Mouse (Mus musculus): Measurements from ENCODE around the gene Psmd14.

Gene Psmd14

GRCm38 (mm10) chr2:61811507-61812421 is 100.3 kb downstream of the Psmd14 start:
- DNase-seq (ENCODE audit: inconsistent age in 2 of 2, low spot score in 1 of 2): peak; percentile 38 to 84

DNA sequence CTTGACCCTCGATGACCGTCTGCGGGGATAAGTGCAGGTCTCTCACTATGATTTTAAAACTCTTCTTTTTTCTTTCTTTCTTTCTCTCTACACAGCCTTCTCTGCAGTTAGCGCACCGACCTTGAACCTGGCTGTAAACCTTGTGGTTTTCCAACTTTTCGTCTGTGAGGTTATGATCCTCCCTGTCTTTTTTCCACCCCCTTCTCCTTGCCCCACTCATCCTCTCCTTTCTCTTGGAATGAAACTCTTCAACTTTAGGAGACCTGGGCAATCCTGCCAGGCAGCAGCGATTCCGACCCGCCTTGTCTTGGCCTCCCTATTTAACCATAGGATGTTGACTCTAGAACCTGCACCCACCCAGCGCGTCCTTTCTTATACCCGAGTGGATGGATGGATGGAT is 101.0 kb downstream of the Psmd14 start:
- DNase-seq (ENCODE audit: inconsistent age in 2 of 2, low spot score in 1 of 2): peak in 1 of 2 experiments; percentile 51

DNA sequence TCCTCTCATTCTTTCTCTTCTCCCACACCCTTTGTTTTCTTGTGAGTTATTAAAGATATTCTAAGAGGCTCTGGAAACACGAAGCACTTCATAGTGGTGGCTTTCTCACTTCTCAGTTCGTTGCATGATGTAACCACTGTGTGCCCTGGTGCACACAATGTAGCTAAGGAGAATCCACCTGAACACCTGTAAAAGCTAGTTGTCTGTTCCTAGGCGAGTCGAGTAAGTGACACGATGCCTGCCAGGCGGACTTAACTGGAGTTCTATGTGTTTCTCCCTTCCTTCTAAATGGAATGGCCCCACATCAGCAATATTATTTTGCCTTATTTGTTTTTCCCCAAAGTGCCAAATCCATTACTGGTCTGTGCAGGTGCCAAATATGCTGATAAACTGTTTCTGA is 101.6 kb downstream of the Psmd14 start:
- peak in 1 of 2 experiments; percentile 21 for DNase-seq (ENCODE audit: inconsistent age in 2 of 2, low spot score in 1 of 2)

DNA sequence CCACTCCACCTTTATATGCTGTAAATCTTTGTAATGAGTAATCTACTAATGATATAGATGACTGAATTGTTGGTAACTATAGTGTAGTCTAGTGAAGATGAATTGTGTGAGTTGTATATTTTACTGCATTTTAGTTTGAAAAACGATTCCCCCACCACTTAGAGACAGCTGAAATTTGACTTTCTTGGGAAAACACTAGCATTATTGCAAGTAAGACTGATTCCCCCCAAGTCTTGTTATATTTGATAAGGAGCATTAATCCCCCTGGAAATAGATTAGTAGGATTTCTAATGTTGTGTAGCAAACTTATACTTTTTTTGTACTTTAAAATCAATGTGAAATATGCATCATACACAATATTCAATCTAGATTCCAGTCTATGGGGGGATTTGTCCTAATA is 102.0 kb downstream of the Psmd14 start:
- DNase-seq (ENCODE audit: inconsistent age in 2 of 2, low spot score in 1 of 2): no peak

DNA sequence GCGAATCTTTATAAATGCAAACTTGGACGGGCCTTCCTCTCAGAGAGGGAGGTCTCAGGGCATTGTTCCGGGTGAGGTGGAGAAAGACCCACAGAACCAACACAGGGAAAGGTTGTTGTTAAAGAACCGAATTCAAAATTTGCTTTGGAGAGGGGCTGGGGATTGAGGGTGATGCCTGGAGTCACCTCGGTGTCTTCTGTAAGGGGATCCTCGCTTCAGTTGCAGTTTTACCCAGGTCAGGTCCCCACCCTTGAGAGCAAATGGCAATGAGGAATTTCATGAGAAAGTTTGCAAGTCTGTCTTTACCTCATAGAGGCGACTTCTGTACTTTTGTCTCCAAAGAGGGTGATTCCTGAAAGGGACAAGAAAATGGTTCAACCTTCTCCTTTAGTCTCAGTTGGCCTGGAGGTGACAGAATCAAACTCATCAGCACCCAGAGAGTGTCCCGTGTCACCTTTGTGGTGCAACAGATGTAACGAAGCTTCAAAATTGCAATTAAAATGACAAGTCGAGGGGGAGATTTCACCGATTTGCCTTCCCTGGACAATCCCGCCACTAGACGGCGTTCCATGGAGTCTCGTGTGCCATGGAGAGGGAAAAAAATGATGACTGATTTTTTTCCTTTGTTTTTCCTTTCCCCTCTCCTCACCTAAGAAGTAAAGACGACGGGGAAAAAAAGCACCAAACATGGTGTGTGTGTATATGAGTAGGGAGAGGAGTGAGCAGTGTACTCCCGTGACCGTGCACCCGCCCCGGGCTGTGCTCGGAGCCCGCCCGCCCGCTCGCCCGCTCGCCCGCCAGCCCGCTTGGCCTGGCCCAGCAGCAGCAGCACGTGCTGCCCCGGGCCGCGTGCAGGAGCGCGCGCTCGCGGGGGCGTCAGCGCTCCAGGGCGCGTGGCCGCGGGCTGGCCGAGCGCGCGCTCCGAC is 103.3 kb downstream of the Psmd14 start:
- peak in 1 of 2 experiments; percentile 71 for DNase-seq (ENCODE audit: inconsistent age in 2 of 2, low spot score in 1 of 2)

GRCm38 (mm10) chr2:61815583-61816313 is 104.3 kb downstream of the Psmd14 start:
- peak; percentile 13 to 51 for DNase-seq (ENCODE audit: inconsistent age in 2 of 2, low spot score in 1 of 2)

DNA sequence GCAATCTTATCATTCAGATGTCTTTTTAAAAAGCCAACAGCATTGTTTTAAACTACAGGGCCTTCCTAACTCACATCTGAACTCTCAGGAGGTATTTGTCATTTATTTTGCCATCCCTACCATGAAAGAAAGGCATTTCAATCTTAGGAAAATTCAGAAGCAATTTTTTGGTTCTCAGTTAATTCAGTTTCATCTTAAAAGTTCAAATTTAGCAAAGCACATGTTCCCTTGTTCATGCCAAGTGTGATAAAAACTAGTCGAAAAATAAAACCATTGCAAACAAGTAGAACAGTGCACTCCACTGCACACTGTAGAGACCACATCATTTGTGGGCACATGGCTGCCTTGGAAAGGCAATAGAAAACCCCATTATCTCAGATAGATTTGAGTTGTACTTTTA is 106.7 kb downstream of the Psmd14 start:
- DNase-seq (ENCODE audit: inconsistent age in 2 of 2, low spot score in 1 of 2): no peak

GRCm38 (mm10) chr2:61820203-61820602 is 108.7 kb downstream of the Psmd14 start:
- no peak for DNase-seq (ENCODE audit: inconsistent age in 2 of 2, low spot score in 1 of 2)

- no peak for DNase-seq (ENCODE audit: inconsistent age in 2 of 2, low spot score in 1 of 2)
Observed at GRCm38 (mm10) chr2:61823426-61824140, 112.1 kb downstream of the Psmd14 start.

DNA sequence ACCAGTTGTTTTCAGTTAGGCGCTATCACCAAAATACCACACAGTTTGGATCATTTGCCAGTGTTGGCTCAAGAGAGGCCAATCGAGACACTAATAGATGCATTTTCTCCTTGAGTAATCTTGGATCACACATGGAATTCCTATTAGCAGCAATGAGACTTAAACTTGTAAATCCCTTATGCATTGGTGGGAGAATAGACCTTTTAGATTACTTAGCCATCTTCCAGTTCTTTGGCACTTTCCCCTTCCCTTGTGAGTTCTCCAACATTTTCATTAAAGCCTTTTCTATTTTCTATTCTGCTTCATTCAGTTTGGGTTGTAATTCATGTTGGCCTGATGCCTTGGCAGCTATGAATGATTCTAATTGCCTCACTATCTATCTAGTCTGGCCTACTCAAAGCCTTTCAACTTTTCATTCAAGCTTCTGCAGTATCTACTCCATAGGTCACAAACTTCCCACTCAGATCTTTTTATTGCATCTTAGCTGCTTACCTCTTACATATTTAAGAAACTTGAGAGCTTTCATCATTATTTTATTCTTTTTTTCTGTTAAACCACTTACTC is 125.8 kb downstream of the Psmd14 start:
- no peak for DNase-seq (ENCODE audit: inconsistent age in 2 of 2, low spot score in 1 of 2)
